Mouse (Mus musculus): ENCODE results near the gene Zmym5. TPM values are rescaled to one million over a fixed set of nuclear protein-coding genes. Genes with fewer than 3 reads are reported as not detected.
A peak's percentile ranks its signal among the peaks of the same experiment; 100 is the strongest.
"Not testable (repeated sequence)": the region's sequence is repeated elsewhere in the genome, so short reads cannot be mapped to it uniquely, and the experiment has no call there.

Gene Zmym5
- polyA plus RNA-seq (2015; fragmentation: Nextera tagmentation; extraction: Ambion mirVana), result 31.3 and 35.6 TPM in 2 replicates

GRCm38 (mm10) chr14:56811701-56812339, at the start of gene Zmym5:
Zmym5 (minus strand) TSS chr14:56811716.
- H3K9me3 ChIP-seq, H3K36me3 ChIP-seq, H3K27me3 ChIP-seq: not testable (repeated sequence)
- WGBS, result under 1% methylated on average over 38 of the region's 72 CpGs
- Histone ChIP-seq H3K9ac (peak within 1 kb of the TSS; percentile 88), H3K4me2 (peak within 1 kb of the TSS; percentile 73), H3K27ac (replicated peaks) (peak within 1 kb of the TSS; percentile 97), H3K4me1 (replicated peaks) (peaks cover 39% of the 10 kb centered on the region), H3K4me3 (peak within 1 kb of the TSS; percentile 72)
- peak; percentile 98 for ATAC-seq (ENCODE audit: low read depth)

- Histone ChIP-seq H3K36me3 (no peaks in the 10 kb centered on the region), H3K27me3 (no peaks in the 10 kb centered on the region), H3K9me3 (peaks cover 20% of the 10 kb centered on the region), H3K4me3 (no peak overlapping the region), H3K9ac (no peak overlapping the region), H3K4me1 (replicated peaks) (no peaks in the 10 kb centered on the region), H3K4me2 (no peak overlapping the region), H3K27ac (replicated peaks) (no peak overlapping the region)
- WGBS, result 73% methylated on average over 2 of the region's 2 CpGs
- ATAC-seq (ENCODE audit: low read depth), result no peak
These were observed 38.2 kb upstream of the Zmym5 start for GRCm38 (mm10) chr14:56849681-56850080.

- H3K9ac ChIP-seq, result no peak overlapping the region
- no peaks in the 10 kb centered on the region for H3K36me3 ChIP-seq
- H3K27me3 ChIP-seq, result no peaks in the 10 kb centered on the region
- H3K27ac ChIP-seq (replicated peaks), result no peak overlapping the region
- H3K9me3 ChIP-seq, result peaks cover 7% of the 10 kb centered on the region; the same call in 1 of the 2 replicates
- no peak overlapping the region for H3K4me2 ChIP-seq
- no peak overlapping the region for H3K4me3 ChIP-seq
- 76% methylated on average over 2 of the region's 2 CpGs for WGBS
- 0 out of 2 replicates have a peak, but pooled peaks cover 4% of the 10 kb centered on the region for H3K4me1 ChIP-seq (replicated peaks)
- ATAC-seq (ENCODE audit: low read depth), result no peak
These were observed 36.8 kb upstream of the Zmym5 start for GRCm38 (mm10) chr14:56848322-56848721.

- Histone ChIP-seq H3K4me2 (no peak overlapping the region), H3K9me3 (no peaks in the 10 kb centered on the region), H3K4me1 (replicated peaks) (0 out of 2 replicates have a peak, but pooled peaks cover 4% of the 10 kb centered on the region), H3K36me3 (no peaks in the 10 kb centered on the region), H3K9ac (no peak overlapping the region), H3K27me3 (no peaks in the 10 kb centered on the region), H3K27ac (replicated peaks) (no peak overlapping the region), H3K4me3 (no peak overlapping the region)
- peak; percentile 69; the same call in 1 of the 2 replicates for ATAC-seq (ENCODE audit: low read depth)
- 6% methylated on average over 2 of the region's 2 CpGs for WGBS
These were observed 33.0 kb upstream of the Zmym5 start for GRCm38 (mm10) chr14:56844507-56844906.

GRCm38 (mm10) chr14:56844033-56844432, 32.5 kb upstream of the Zmym5 start:
- Histone ChIP-seq H3K27ac (replicated peaks) (no peak overlapping the region), H3K36me3 (no peaks in the 10 kb centered on the region), H3K4me3 (no peak overlapping the region), H3K4me1 (replicated peaks) (0 out of 2 replicates have a peak, but pooled peaks cover 4% of the 10 kb centered on the region), H3K27me3 (no peaks in the 10 kb centered on the region), H3K9ac (no peak overlapping the region), H3K4me2 (no peak overlapping the region), H3K9me3 (no peaks in the 10 kb centered on the region)
- no peak for ATAC-seq (ENCODE audit: low read depth)
- WGBS, result 31% methylated on average over 4 of the region's 4 CpGs

GRCm38 (mm10) chr14:56834576-56834975, 23.1 kb upstream of the Zmym5 start:
- H3K9ac ChIP-seq; H3K4me3 ChIP-seq; H3K36me3 ChIP-seq; H3K27ac ChIP-seq (replicated peaks); ATAC-seq (ENCODE audit: low read depth); H3K9me3 ChIP-seq; H3K4me2 ChIP-seq; H3K27me3 ChIP-seq; H3K4me1 ChIP-seq (replicated peaks): not testable (repeated sequence)
- WGBS, result 74% methylated on average over 5 of the region's 5 CpGs

GRCm38 (mm10) chr14:56833211-56833610, 21.7 kb upstream of the Zmym5 start:
- 74% methylated on average over 10 of the region's 10 CpGs for WGBS
- H3K4me3 ChIP-seq; ATAC-seq (ENCODE audit: low read depth); H3K27ac ChIP-seq (replicated peaks); H3K4me1 ChIP-seq (replicated peaks); H3K4me2 ChIP-seq; H3K36me3 ChIP-seq; H3K9me3 ChIP-seq; H3K27me3 ChIP-seq; H3K9ac ChIP-seq: not testable (repeated sequence)

- no peaks in the 10 kb centered on the region for H3K27me3 ChIP-seq
- no peak overlapping the region for H3K9ac ChIP-seq
- WGBS, result 78% methylated on average over 1 of the region's 1 CpGs
- H3K4me1 ChIP-seq (replicated peaks), result no peaks in the 10 kb centered on the region
- H3K4me2 ChIP-seq, result no peak overlapping the region
- H3K36me3 ChIP-seq, result no peaks in the 10 kb centered on the region
- no peak overlapping the region for H3K4me3 ChIP-seq
- ATAC-seq (ENCODE audit: low read depth), result no peak
- no peak overlapping the region for H3K27ac ChIP-seq (replicated peaks)
- H3K9me3 ChIP-seq, result no peaks in the 10 kb centered on the region
These were observed 21.1 kb upstream of the Zmym5 start for GRCm38 (mm10) chr14:56832563-56833113.

GRCm38 (mm10) chr14:56832147-56832546, 20.6 kb upstream of the Zmym5 start:
- no peak overlapping the region for H3K27ac ChIP-seq (replicated peaks)
- 93% methylated on average over 3 of the region's 3 CpGs for WGBS

GRCm38 (mm10) chr14:56830491-56831045, 19.1 kb upstream of the Zmym5 start:
- no peaks in the 10 kb centered on the region for H3K27me3 ChIP-seq
- ATAC-seq (ENCODE audit: low read depth), result no peak
- H3K27ac ChIP-seq (replicated peaks), result no peak overlapping the region
- H3K4me1 ChIP-seq (replicated peaks), result no peaks in the 10 kb centered on the region
- no peak overlapping the region for H3K4me3 ChIP-seq
- no peaks in the 10 kb centered on the region for H3K36me3 ChIP-seq
- H3K9me3 ChIP-seq, result no peaks in the 10 kb centered on the region
- no peak overlapping the region for H3K4me2 ChIP-seq
- no peak overlapping the region for H3K9ac ChIP-seq

More at GRCm38 (mm10) chr14:56832147-56832546, 20.6 kb upstream of the Zmym5 start:
- Histone ChIP-seq H3K9me3 (no peaks in the 10 kb centered on the region), H3K4me2 (no peak overlapping the region), H3K27me3 (no peaks in the 10 kb centered on the region), H3K4me3 (no peak overlapping the region), H3K9ac (no peak overlapping the region), H3K4me1 (replicated peaks) (no peaks in the 10 kb centered on the region), H3K36me3 (no peaks in the 10 kb centered on the region)
- ATAC-seq (ENCODE audit: low read depth), result no peak

GRCm38 (mm10) chr14:56824562-56824961, 13.0 kb upstream of the Zmym5 start:
- no peak overlapping the region for H3K9ac ChIP-seq
- H3K9me3 ChIP-seq, result peaks cover 7% of the 10 kb centered on the region; the same call in 1 of the 2 replicates
- no peaks in the 10 kb centered on the region for H3K4me1 ChIP-seq (replicated peaks)
- H3K36me3 ChIP-seq, result no peaks in the 10 kb centered on the region
- H3K27ac ChIP-seq (replicated peaks), result no peak overlapping the region
- no peak for ATAC-seq (ENCODE audit: low read depth)
- H3K4me2 ChIP-seq, result no peak overlapping the region
- no peaks in the 10 kb centered on the region for H3K27me3 ChIP-seq
- H3K4me3 ChIP-seq, result no peak overlapping the region

GRCm38 (mm10) chr14:56817616-56818015, 6.1 kb upstream of the Zmym5 start:
- no peak overlapping the region for H3K27ac ChIP-seq (replicated peaks)
- peaks cover 7% of the 10 kb centered on the region; the same call in 1 of the 2 replicates for H3K9me3 ChIP-seq
- H3K36me3 ChIP-seq, result no peaks in the 10 kb centered on the region
- 11% methylated on average over 9 of the region's 11 CpGs for WGBS
- ATAC-seq (ENCODE audit: low read depth), result no peak
- no peak overlapping the region for H3K4me3 ChIP-seq
- H3K4me2 ChIP-seq, result no peak overlapping the region
- H3K27me3 ChIP-seq, result no peaks in the 10 kb centered on the region
- H3K4me1 ChIP-seq (replicated peaks), result peaks cover 9% of the 10 kb centered on the region
- no peak overlapping the region for H3K9ac ChIP-seq

Data from neural tube, embryonic 13.5 days (tissue).